Mouse (Mus musculus): ENCODE data around the gene Tmem14c.
"Not testable (repeated sequence)": the region's sequence is repeated elsewhere in the genome, so short reads cannot be mapped to it uniquely, and the experiment has no call there.

Tmem14c gene

DNA sequence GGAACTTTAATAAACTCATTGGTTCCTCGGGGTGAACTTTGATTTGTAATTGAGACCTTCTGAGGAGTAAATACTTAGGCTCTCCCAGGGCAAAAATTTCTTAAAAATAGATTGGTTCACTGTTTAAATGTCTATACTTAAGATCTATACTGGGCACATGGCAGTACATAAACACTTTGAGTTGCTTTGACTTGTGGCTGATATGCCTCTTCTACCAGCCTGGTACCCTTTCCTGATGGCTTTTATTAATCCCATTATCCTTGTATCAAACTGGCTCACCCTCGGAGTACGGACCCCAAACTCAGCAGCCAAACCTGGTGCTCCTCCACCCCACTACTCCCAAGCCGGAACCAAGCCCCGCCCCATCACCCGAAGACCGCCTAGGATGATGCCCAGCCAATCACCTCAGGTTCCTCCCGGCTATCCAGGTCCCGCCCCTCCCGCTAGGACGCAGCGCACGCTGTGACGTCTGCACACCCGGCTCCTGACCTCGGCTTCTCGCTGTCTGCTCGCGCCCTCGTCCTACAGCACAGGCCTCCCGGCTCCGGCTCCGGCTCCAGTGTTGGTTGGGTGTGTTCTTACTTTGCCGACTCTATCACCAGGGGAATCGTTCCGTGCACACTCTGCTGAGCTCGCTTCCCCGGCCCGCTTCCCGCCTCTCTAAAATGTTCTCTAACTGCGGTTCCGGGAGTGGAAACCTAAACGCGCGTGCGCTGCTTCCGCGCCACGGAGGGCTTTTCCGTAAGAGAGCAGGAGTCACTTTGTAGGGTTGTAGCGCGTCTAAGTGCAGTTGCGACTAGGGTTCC lies at the start of gene Tmem14c:
Gene Tmem14c, plus strand, starts transcription at position 464 of the 806 bp plus-strand sequence.
- DNase-seq (ENCODE audit: inconsistent ontology term): peak; percentile 96

- DNase-seq (ENCODE audit: inconsistent ontology term): no peak
Observed at GRCm38 (mm10) chr13:40967609-40968008, 48.5 kb upstream of the Tmem14c start.

DNA sequence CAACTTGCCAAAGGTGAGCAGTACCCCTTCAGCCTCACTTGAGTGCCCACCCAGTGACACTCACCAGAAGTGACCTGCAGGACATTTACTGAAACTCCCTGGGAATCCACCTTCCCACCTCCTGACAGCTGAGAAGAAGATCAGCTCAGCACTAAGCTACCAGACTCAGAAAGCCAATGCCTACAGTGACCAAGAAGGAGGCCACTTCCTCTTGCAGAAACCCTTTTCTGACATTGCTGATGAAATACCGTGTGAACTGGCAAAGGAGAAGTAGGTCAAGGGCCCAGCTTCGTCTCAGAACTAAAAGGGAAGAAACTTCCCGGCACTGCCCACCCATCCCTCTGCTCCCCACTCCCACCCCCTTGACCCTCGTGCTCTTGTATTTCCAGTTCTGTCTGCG lies 47.5 kb upstream of the Tmem14c start:
- DNase-seq (ENCODE audit: inconsistent ontology term): no peak

DNA sequence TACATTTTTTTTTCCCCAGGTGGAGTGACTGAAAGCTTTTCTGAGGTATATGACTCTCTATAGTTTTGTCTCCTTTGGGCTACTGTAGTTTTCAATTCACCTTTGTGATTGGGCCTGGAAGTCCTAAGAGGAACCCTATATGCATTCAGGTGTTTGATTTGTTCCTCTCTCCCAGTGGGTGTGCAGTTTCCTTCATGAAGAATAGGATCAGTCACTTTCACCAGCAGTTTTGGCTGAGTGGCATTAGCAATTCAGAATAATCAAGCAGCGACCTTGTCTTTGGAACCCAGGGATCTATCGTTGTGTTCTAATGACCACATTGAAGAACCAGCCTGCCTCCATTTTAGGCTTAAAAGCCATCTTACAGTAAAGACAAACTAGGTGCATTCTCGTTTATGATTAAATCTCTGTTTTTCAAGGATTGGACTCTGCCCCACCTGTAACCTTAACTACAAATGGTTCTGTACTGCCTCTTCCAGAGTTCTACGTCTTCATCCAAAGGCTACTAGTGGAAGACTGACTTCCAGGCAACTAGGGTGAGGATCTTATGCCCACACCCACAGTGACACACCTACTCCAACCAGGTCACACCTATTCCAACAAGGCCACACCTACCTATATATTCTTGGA lies 46.2 kb upstream of the Tmem14c start:
- no peak for DNase-seq (ENCODE audit: inconsistent ontology term)

DNA sequence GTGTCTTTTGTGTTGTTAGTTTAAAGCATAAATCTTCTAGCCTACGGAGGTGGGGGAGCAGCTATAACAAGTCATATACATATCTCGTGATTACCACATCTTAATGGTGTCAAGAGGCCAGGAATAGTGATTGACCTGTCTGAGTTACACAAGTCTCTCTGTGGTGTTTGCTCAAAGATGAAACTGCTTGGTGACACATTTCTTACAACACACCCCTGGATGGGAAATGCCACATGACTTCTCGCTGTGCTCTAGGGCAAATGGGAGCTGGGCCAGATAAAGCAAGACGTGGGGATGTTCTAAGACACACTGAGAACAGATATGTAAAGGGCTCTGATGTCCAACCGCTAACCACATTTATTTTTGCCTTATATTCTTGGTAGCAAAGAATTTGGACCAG lies 44.8 kb upstream of the Tmem14c start:
- no peak for DNase-seq (ENCODE audit: inconsistent ontology term)

- no peak for DNase-seq (ENCODE audit: inconsistent ontology term)
Observed at GRCm38 (mm10) chr13:40971831-40972230, 44.3 kb upstream of the Tmem14c start.

DNA sequence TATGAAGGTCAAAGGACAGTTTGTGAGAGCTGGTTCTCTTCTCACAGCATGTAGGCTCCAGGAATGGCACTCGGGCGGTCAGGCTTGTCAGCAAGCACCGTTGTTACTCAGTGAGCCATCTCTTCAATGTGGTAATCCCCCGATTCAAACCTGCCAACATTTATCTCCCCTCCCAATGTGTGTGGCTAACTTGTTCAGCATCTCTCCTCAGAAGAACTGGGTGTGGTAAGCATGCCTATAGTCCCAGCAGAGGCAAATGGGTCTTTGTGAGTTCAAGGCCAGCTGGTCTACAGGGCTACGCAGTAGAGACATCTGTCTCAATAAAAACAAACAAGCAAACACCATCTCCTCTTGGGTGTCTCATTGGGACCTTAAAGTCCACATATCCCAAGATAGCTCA lies 43.1 kb upstream of the Tmem14c start:
- DNase-seq (ENCODE audit: inconsistent ontology term): no peak

GRCm38 (mm10) chr13:40977609-40978008 lies 38.5 kb upstream of the Tmem14c start:
- DNase-seq (ENCODE audit: inconsistent ontology term): no peak

- no peak for DNase-seq (ENCODE audit: inconsistent ontology term)
Observed at GRCm38 (mm10) chr13:40978652-40979051, 37.4 kb upstream of the Tmem14c start.

GRCm38 (mm10) chr13:40979321-40979720 lies 36.8 kb upstream of the Tmem14c start:
- DNase-seq (ENCODE audit: inconsistent ontology term): no peak

GRCm38 (mm10) chr13:40982759-40983158 lies 33.3 kb upstream of the Tmem14c start:
- peak; percentile 83 for DNase-seq (ENCODE audit: inconsistent ontology term)

DNA sequence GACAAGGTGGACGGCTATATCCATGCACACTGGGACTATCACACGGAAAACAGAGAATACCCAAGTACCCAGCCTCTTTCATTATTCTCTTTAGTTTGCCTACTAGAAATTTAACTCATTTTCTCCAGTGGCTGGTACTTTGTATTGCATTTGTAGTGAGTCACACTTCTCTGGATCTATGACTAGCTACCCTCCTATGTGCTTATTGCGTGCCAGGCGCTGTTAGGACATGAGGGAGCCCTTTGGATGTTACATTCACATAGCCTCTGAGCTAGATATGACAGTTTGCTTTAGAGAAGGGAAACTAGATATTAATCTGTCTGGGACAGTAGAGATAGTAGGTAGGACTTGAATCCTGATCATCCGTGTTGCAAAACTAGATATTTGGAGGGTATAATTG lies 30.0 kb upstream of the Tmem14c start:
- no peak for DNase-seq (ENCODE audit: inconsistent ontology term)

DNA sequence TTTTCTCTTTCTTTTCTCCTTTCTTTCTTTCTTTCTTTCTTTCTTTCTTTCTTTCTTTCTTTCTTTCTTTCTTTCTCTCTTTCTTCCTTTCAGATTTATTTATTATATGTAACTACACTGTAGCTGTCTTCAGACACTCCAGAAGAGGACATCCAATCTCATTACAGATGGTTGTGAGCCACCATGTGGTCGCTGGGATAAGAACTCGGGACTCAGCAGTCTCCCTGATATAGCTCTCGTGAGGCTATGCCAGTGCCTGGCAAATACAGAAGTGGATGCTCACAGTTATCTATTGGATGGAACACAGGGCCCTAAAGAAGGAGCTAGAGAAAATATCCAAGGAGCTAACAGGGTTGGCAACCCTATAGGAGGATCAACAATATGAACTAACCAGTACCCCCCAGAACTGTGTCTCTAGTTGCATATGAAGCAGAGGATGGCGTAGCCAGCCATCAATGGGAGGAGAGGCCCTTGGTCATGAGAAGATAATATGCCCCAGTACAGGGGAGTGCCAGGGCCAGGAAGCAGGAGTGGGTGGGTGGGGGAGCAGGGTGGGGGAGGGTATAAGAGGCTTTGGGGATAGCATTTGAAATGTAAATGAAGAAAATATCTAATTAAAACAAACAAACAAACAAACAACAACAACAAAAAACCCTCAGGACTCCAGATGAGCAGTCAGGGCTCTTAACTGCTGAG lies 28.3 kb upstream of the Tmem14c start:
- not testable (repeated sequence) for DNase-seq (ENCODE audit: inconsistent ontology term)

GRCm38 (mm10) chr13:40988418-40988817 lies 27.7 kb upstream of the Tmem14c start:
- no peak for DNase-seq (ENCODE audit: inconsistent ontology term)

- DNase-seq (ENCODE audit: inconsistent ontology term): peak; percentile 55
Observed at GRCm38 (mm10) chr13:40994487-40995263, 21.4 kb upstream of the Tmem14c start.

- not testable (repeated sequence) for DNase-seq (ENCODE audit: inconsistent ontology term)
Observed at GRCm38 (mm10) chr13:40998537-40998936, 17.6 kb upstream of the Tmem14c start.

GRCm38 (mm10) chr13:41000140-41000925 lies 15.8 kb upstream of the Tmem14c start:
- peak; percentile 56 for DNase-seq (ENCODE audit: inconsistent ontology term)

- peak; percentile 97 for DNase-seq (ENCODE audit: inconsistent ontology term)
Observed at GRCm38 (mm10) chr13:41000926-41001639, 15.0 kb upstream of the Tmem14c start, which contains the start of gene Pak1ip1. Pak1ip1 (plus strand) TSS chr13:41001023.

DNA sequence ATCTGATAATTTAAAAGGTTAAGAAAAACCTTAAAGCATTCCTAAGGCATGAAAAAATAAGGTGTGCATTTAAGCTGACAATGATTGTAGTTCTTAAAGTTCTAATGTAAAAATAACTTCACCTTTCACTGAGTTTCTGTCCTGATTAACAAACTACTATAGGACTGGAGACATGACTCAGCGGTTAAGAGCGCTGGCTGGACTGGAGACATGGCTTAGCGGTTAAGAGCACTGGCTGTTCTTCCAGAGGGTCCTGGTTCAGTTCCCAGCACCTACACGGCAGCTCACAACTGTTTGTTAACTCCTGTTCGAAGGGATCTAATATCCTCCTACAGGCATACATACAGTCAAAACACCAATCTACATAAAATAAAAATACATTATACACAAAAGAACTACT lies 14.1 kb upstream of the Tmem14c start:
- DNase-seq (ENCODE audit: inconsistent ontology term): no peak

GRCm38 (mm10) chr13:41006244-41006643 lies 9.8 kb upstream of the Tmem14c start:
- DNase-seq (ENCODE audit: inconsistent ontology term): no peak
